Mouse (Mus musculus): ENCODE results near the gene Qrfpr. TPM values are rescaled to one million over a fixed set of nuclear protein-coding genes. Genes with fewer than 3 reads are reported as not detected.

The Qrfpr gene
- polyA plus RNA-seq, 1 experiment, result not detected

DNA sequence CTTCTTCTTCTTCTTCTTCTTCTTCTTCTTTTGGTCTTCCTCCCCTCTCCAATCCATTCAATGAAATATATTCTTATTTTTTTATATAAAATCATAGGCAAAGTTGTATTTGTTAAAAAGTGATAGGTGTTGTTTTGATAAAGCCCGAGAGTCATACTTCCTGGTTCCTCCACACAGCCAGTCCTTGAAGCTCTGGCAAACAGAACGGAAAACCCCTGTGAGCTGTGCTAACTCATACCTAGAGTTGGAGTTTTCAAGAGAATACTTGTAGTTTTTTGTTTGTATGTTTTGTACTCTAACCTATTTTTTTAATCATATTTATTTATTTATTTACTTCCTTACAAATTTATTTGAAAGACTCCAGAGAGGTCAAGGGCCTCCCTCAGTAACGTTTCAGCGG is 9.4 kb downstream of the Qrfpr start:
- Histone ChIP-seq H3K4me3 (replicated peaks; ENCODE audit: control insufficient read depth, low read depth, low read length) (no peak overlapping the region), H3K27ac (ENCODE audit: control insufficient read depth, insufficient read depth, low read depth, low read length, poor library complexity) (no peak overlapping the region), H3K4me1 (ENCODE audit: control insufficient read depth, insufficient read depth, low read length) (no peaks in the 10 kb centered on the region)
- 66% methylated on average over 4 of the region's 4 CpGs for WGBS
- TF ChIP-seq POLR2A (IDR thresholded peaks at IDR 0.05; ENCODE audit: borderline replicate concordance, control insufficient read depth, low read depth, low read length) (no peak), CTCF (IDR thresholded peaks at IDR 0.05; ENCODE audit: control insufficient read depth, insufficient read depth, low read length) (no peak)

DNA sequence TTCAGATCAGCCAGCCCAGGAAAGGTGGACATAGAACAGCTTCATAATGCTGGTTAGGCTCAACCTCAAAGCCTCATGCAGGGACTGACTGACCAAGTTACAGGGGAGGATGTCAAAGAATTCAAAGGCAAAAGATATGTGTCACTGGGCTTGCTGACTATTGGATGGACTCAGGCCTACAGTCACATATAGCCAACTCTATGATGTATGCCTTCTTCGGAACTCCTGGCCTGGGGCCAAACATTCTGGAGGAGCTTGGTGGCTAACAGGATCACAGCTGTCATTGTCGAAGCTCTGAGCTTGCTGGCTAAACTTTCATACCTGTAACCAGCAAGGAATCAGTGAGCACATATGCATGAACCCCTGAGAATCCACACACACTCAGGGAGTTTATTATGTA is 11.2 kb downstream of the Qrfpr start:
- H3K27ac ChIP-seq (ENCODE audit: control insufficient read depth, insufficient read depth, low read depth, low read length, poor library complexity), result no peak overlapping the region
- no peak overlapping the region for H3K4me3 ChIP-seq (replicated peaks; ENCODE audit: control insufficient read depth, low read depth, low read length)
- H3K4me1 ChIP-seq (ENCODE audit: control insufficient read depth, insufficient read depth, low read length), result no peaks in the 10 kb centered on the region
- 69% methylated on average over 2 of the region's 2 CpGs for WGBS
- no peak for TF ChIP-seq POLR2A (IDR thresholded peaks at IDR 0.05; ENCODE audit: borderline replicate concordance, control insufficient read depth, low read depth, low read length)
- no peak for TF ChIP-seq CTCF (IDR thresholded peaks at IDR 0.05; ENCODE audit: control insufficient read depth, insufficient read depth, low read length)

DNA sequence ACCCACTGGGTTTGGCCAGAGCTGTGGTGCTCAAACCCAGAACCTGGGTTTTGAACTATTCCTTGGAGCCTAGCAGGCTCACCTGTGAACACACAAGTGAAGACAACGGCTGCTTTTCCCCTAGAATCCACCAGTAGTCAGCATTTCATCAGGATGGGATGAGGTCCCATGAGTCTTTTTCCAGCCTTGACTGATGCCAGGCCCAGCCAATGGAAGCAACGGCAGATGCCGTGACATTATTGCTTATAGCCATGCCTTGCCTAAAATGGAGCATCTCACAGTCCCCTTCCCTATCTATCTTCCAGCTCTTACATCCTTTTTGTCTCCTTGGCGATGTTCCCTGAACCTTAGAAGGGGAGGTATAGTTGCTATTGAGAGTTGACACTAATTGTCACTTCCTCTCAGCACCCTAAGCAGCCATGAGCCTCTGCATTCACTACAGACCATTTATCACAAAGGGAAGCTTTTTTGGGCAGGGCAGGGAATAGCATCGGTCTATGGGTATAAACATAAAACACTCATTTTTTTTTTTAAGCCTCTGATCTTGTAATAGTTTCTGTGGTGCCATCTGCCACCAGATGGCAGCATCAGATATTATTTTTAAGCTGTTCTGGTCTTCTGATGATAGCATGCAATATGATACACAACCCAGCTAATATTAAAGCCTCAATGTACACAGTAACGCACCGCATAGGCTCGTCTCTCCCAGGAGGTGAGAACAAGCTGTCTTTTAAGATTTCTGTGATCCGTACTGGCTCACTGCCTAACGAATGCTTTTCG is 12.1 kb downstream of the Qrfpr start:
- no peak overlapping the region for H3K27ac ChIP-seq (ENCODE audit: control insufficient read depth, insufficient read depth, low read depth, low read length, poor library complexity)
- no peaks in the 10 kb centered on the region for H3K4me1 ChIP-seq (ENCODE audit: control insufficient read depth, insufficient read depth, low read length)
- no peak overlapping the region for H3K4me3 ChIP-seq (replicated peaks; ENCODE audit: control insufficient read depth, low read depth, low read length)
- TF ChIP-seq POLR2A (IDR thresholded peaks at IDR 0.05; ENCODE audit: borderline replicate concordance, control insufficient read depth, low read depth, low read length) (no peak), CTCF (IDR thresholded peaks at IDR 0.05; ENCODE audit: control insufficient read depth, insufficient read depth, low read length) (no peak)
- WGBS, result 58% methylated on average over 11 of the region's 11 CpGs

DNA sequence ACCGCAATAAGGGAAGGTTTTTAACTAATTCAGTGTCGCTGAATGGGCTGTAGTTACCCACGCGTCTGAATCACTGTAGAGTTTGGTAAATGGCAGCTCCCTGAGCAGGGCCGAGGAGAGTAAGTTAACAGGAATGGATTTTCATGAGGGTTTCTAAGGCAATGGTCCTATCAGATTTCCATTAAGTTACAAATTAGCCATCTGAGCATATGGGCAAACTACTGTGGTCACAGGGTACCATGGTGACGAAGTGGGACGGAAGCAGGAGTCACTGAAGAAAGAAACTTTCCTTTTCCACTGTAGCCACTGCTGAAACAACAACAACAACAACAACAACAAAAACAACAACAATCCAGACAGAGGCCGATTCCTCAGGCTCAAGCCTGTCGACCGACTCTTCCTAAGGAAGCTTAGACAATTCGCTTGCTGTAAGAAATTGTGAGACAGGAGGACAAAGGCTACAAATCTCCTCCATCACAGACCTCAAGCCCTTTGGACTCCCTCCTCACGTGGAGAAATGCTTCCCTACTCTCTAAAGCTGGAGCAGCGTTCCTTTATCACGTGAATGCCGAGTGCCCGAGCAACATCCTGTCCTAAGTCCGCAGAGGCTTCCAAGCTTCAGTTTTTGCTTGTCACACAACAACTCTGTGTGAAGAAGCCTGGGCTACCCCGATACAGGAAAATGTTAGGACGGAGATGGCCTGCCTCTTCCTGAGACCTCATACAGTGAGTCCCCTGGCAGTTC is 14.4 kb downstream of the Qrfpr start:
- Histone ChIP-seq H3K4me1 (ENCODE audit: control insufficient read depth, insufficient read depth, low read length) (no peaks in the 10 kb centered on the region), H3K4me3 (replicated peaks; ENCODE audit: control insufficient read depth, low read depth, low read length) (no peak overlapping the region), H3K27ac (ENCODE audit: control insufficient read depth, insufficient read depth, low read depth, low read length, poor library complexity) (no peak overlapping the region)
- TF ChIP-seq POLR2A (IDR thresholded peaks at IDR 0.05; ENCODE audit: borderline replicate concordance, control insufficient read depth, low read depth, low read length), result no peak
- TF ChIP-seq CTCF (IDR thresholded peaks at IDR 0.05; ENCODE audit: control insufficient read depth, insufficient read depth, low read length), result no peak
- 76% methylated on average over 19 of the region's 19 CpGs for WGBS

DNA sequence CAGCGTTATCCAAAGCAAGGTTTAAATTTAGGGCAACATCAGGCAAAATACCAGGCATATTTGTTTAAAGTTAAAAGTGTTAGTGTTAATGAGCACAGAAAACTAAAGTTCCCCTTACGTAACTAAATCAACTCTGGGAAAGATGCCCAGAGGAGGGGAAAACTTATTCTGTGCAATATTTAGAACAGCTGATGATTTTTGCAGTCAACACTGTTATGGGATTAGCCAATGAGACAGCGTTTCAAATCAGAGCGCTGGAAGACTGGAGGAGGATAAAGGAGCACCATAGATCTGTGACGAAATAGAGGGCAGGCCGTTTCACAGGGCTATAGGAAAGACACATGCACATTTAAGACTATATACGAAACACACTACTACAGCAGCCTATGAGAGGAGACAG is 19.2 kb downstream of the Qrfpr start:
- Histone ChIP-seq H3K27ac (ENCODE audit: control insufficient read depth, insufficient read depth, low read depth, low read length, poor library complexity) (no peak overlapping the region), H3K4me1 (ENCODE audit: control insufficient read depth, insufficient read depth, low read length) (no peaks in the 10 kb centered on the region), H3K4me3 (replicated peaks; ENCODE audit: control insufficient read depth, low read depth, low read length) (no peak overlapping the region)
- 72% methylated on average over 7 of the region's 7 CpGs for WGBS
- TF ChIP-seq POLR2A (IDR thresholded peaks at IDR 0.05; ENCODE audit: borderline replicate concordance, control insufficient read depth, low read depth, low read length) (no peak), CTCF (IDR thresholded peaks at IDR 0.05; ENCODE audit: control insufficient read depth, insufficient read depth, low read length) (no peak)

DNA sequence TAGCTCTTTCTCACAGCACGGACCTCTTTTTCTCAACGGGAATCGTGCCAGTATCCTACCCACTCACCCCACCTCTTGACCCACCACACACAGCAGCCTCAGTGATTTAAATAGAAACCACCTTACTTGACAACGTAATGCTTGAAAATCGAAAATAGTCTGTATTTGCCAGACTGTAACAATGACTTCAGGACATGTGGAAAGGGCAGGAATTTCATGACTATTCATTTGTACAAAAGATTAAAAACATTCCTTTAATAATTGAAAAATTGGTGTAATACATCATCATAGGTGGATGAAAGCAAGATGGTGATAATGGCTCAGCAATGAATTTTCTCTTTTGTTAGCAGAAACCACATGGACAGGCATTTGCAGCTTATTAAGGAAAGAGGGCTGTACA is 21.0 kb downstream of the Qrfpr start:
- TF ChIP-seq POLR2A (IDR thresholded peaks at IDR 0.05; ENCODE audit: borderline replicate concordance, control insufficient read depth, low read depth, low read length) (no peak), CTCF (IDR thresholded peaks at IDR 0.05; ENCODE audit: control insufficient read depth, insufficient read depth, low read length) (no peak)
- no peaks in the 10 kb centered on the region for H3K4me1 ChIP-seq (ENCODE audit: control insufficient read depth, insufficient read depth, low read length)
- H3K4me3 ChIP-seq (replicated peaks; ENCODE audit: control insufficient read depth, low read depth, low read length), result no peak overlapping the region
- no peak overlapping the region for H3K27ac ChIP-seq (ENCODE audit: control insufficient read depth, insufficient read depth, low read depth, low read length, poor library complexity)
- 72% methylated on average over 5 of the region's 5 CpGs for WGBS

DNA sequence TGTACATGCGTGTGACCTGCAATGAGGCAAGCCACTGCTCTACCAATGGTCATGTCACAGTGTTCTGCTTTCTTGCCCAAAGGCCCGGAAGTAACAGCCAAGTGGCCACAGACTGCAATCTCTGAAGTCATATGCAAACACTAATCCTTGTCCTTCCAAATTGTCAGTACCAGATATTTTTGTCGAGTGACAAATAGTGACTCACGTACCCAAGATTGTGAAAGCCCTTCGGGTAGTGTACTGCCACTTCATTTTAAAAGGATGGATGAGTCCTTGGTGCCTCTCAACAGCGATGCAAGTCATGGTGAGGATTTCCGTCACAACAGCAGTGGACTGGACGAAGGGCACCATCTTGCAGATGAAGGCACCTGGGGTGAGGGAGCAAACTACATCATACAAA is 32.9 kb downstream of the Qrfpr start:
- Histone ChIP-seq H3K4me3 (replicated peaks; ENCODE audit: control insufficient read depth, low read depth, low read length) (no peak overlapping the region), H3K4me1 (ENCODE audit: control insufficient read depth, insufficient read depth, low read length) (no peaks in the 10 kb centered on the region), H3K27ac (ENCODE audit: control insufficient read depth, insufficient read depth, low read depth, low read length, poor library complexity) (no peak overlapping the region)
- TF ChIP-seq POLR2A (IDR thresholded peaks at IDR 0.05; ENCODE audit: borderline replicate concordance, control insufficient read depth, low read depth, low read length) (no peak), CTCF (IDR thresholded peaks at IDR 0.05; ENCODE audit: control insufficient read depth, insufficient read depth, low read length) (no peak)
- 83% methylated on average over 8 of the region's 8 CpGs for WGBS

DNA sequence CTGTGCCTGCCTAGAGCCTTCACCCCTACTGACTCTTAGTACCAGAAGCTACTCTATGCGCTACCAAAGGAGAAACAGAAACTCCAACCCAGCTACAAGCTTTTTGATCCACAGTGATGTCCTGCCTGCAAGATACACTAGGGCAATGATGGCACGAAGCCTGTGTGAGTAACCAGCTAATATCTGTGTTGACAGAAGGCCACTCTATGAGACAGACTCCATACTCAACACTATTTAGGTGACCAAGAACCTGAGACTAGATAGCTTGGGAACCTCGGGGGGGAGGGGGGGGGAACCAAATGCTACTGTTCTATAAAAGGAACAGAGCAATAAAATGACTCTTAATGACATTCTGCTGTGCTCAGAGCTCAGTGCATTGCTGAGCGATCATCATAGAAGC is 35.6 kb downstream of the Qrfpr start:
- Histone ChIP-seq H3K27ac (ENCODE audit: control insufficient read depth, insufficient read depth, low read depth, low read length, poor library complexity) (no peak overlapping the region), H3K4me1 (ENCODE audit: control insufficient read depth, insufficient read depth, low read length) (no peaks in the 10 kb centered on the region), H3K4me3 (replicated peaks; ENCODE audit: control insufficient read depth, low read depth, low read length) (no peak overlapping the region)
- no peak for TF ChIP-seq POLR2A (IDR thresholded peaks at IDR 0.05; ENCODE audit: borderline replicate concordance, control insufficient read depth, low read depth, low read length)
- TF ChIP-seq CTCF (IDR thresholded peaks at IDR 0.05; ENCODE audit: control insufficient read depth, insufficient read depth, low read length), result no peak
- WGBS, result 70% methylated on average over 4 of the region's 4 CpGs
